Mouse (Mus musculus): ENCODE measurements at regions not wholly inside any gene's neighbourhood (a gene's known extent, or its start where the extent isn't known, plus 50 kb on each side); places are given as distances from the start of the nearest gene placed in this dataset.

- Histone ChIP-seq H3K9me3 (ENCODE audit: low read length) (no peaks in the 10 kb centered on the region), H3K9ac (no peak overlapping the region), H3K4me3 (ENCODE audit: low read depth, low read length) (no peak overlapping the region), H3K27me3 (ENCODE audit: insufficient read depth, low read length) (no peaks in the 10 kb centered on the region), H3K4me2 (ENCODE audit: low read depth) (no peak overlapping the region), H3K36me3 (ENCODE audit: insufficient read depth) (no peaks in the 10 kb centered on the region), H3K4me1 (ENCODE audit: insufficient read depth) (no peaks in the 10 kb centered on the region), H3K27ac (ENCODE audit: low read depth, low read length) (no peak overlapping the region)
- 93% methylated on average over 12 of the region's 12 CpGs for WGBS
- ATAC-seq, result no peak
- TF ChIP-seq CTCF (IDR thresholded peaks at IDR 0.05; ENCODE audit: low read depth), result no peak
- DNase-seq, result no peak
Measured at GRCm38 (mm10) chr17:85508386-85508785, 105.0 kb upstream of the Six3 start.

DNA sequence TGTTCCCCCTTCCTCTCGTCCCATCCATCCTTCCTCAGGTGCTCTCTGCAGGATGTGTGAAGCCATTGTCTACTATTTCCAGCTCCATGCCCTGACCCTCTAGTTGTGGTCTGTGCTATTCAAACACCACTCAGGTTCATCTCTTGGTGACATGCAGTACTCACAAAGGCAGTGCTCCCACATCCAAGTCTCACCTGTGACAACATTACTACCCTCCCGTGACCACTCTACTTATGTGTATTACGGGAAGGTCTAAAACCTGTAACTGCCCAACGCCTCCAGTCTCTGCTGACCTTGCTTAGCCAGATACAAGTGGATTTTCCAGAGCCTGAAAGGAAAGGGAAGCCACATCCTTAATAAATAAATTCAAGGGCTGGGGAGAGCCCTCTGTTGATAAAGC is 100.4 kb upstream of the Six3 start:
- no peak for TF ChIP-seq CTCF (IDR thresholded peaks at IDR 0.05; ENCODE audit: low read depth)
- no peak overlapping the region for H3K9ac ChIP-seq
- no peak overlapping the region for H3K4me2 ChIP-seq (ENCODE audit: low read depth)
- no peak overlapping the region for H3K27ac ChIP-seq (ENCODE audit: low read depth, low read length)
- ATAC-seq, result no peak
- no peaks in the 10 kb centered on the region for H3K9me3 ChIP-seq (ENCODE audit: low read length)
- no peaks in the 10 kb centered on the region for H3K27me3 ChIP-seq (ENCODE audit: insufficient read depth, low read length)
- WGBS, result 95% methylated on average over 4 of the region's 4 CpGs
- DNase-seq, result no peak
- no peak overlapping the region for H3K4me3 ChIP-seq (ENCODE audit: low read depth, low read length)
- H3K4me1 ChIP-seq (ENCODE audit: insufficient read depth), result no peaks in the 10 kb centered on the region
- H3K36me3 ChIP-seq (ENCODE audit: insufficient read depth), result no peaks in the 10 kb centered on the region

- no peak for TF ChIP-seq CTCF (IDR thresholded peaks at IDR 0.05; ENCODE audit: low read depth)
- Histone ChIP-seq H3K36me3 (ENCODE audit: insufficient read depth) (no peaks in the 10 kb centered on the region), H3K27ac (ENCODE audit: low read depth, low read length) (no peak overlapping the region), H3K9ac (no peak overlapping the region), H3K27me3 (ENCODE audit: insufficient read depth, low read length) (no peaks in the 10 kb centered on the region), H3K4me3 (ENCODE audit: low read depth, low read length) (no peak overlapping the region), H3K4me2 (ENCODE audit: low read depth) (no peak overlapping the region), H3K4me1 (ENCODE audit: insufficient read depth) (no peaks in the 10 kb centered on the region), H3K9me3 (ENCODE audit: low read length) (no peaks in the 10 kb centered on the region)
- no peak for DNase-seq
- 87% methylated on average over 4 of the region's 4 CpGs for WGBS
- ATAC-seq, result no peak
Measured at GRCm38 (mm10) chr17:85513936-85514335, 99.5 kb upstream of the Six3 start.

DNA sequence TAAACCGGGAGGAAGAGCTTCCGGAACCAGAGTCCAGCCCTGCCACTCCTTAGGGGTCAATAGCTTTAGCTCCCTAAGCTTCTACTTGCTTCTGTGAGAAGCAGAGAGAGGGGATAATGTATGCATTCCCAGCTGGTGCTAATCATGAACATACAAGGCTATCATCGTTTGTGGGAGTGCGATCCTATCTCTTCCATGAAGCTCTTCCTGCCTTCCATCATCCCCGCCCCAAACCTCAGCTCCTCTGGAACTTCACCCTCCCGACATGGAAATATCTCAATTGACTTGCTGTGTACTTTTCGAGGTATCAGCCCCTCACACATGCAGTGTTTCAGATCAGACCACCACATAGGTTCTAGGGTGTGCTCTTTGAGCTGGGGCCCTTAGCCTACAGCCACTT is 99.0 kb upstream of the Six3 start:
- Histone ChIP-seq H3K4me2 (ENCODE audit: low read depth) (no peak overlapping the region), H3K4me1 (ENCODE audit: insufficient read depth) (no peaks in the 10 kb centered on the region), H3K4me3 (ENCODE audit: low read depth, low read length) (no peak overlapping the region), H3K9me3 (ENCODE audit: low read length) (no peaks in the 10 kb centered on the region), H3K27ac (ENCODE audit: low read depth, low read length) (no peak overlapping the region), H3K27me3 (ENCODE audit: insufficient read depth, low read length) (no peaks in the 10 kb centered on the region), H3K36me3 (ENCODE audit: insufficient read depth) (no peaks in the 10 kb centered on the region), H3K9ac (no peak overlapping the region)
- DNase-seq, result no peak
- 79% methylated on average over 7 of the region's 7 CpGs for WGBS
- no peak for TF ChIP-seq CTCF (IDR thresholded peaks at IDR 0.05; ENCODE audit: low read depth)
- ATAC-seq, result no peak

DNA sequence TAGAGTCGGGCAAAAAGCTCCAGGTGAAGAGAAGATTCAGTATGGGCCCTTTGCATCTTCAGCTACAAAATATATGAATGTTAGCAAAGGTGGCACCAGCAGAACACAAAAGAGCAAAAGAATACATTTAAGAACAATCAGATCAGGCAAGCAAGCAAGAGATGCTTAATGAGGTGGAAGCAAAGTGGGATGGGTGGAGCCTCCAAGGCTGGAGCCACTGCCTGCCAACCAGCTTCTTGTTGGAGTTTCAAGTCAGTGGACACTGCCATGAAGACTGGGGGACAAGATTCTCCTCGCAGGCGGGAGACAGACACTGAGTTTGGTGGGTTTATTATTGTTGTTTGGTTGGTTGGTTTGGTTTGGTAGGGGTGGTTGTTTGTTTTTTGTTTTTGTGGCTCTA is 96.1 kb upstream of the Six3 start:
- H3K9me3 ChIP-seq (ENCODE audit: low read length), result no peaks in the 10 kb centered on the region
- no peak overlapping the region for H3K4me2 ChIP-seq (ENCODE audit: low read depth)
- no peaks in the 10 kb centered on the region for H3K27me3 ChIP-seq (ENCODE audit: insufficient read depth, low read length)
- no peak for ATAC-seq
- no peak overlapping the region for H3K27ac ChIP-seq (ENCODE audit: low read depth, low read length)
- TF ChIP-seq CTCF (IDR thresholded peaks at IDR 0.05; ENCODE audit: low read depth), result no peak
- no peaks in the 10 kb centered on the region for H3K36me3 ChIP-seq (ENCODE audit: insufficient read depth)
- H3K4me3 ChIP-seq (ENCODE audit: low read depth, low read length), result no peak overlapping the region
- no peak for DNase-seq
- no peaks in the 10 kb centered on the region for H3K4me1 ChIP-seq (ENCODE audit: insufficient read depth)
- 67% methylated on average over 3 of the region's 3 CpGs for WGBS
- no peak overlapping the region for H3K9ac ChIP-seq

DNA sequence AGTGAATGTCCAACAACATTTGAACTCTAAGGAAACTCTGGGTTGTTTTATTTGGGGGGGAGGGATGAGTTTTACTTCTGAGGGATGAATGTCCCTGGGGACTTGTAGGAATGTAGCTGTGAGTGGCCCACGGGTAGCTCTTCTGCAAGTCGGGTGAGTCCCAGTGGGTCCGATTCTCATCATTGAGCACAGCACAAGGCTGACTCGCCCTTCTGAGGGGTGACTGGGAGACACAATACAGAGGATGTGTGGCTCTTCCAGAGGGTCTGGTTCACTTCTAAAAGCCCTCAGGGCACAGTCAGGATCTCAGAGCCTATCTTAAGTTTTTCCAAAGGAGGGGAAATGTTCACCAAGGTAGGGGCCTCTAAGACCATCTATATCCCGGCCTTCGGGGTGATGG is 94.9 kb upstream of the Six3 start:
- Histone ChIP-seq H3K9ac (no peak overlapping the region), H3K4me1 (ENCODE audit: insufficient read depth) (no peaks in the 10 kb centered on the region), H3K4me3 (ENCODE audit: low read depth, low read length) (no peak overlapping the region), H3K9me3 (ENCODE audit: low read length) (no peaks in the 10 kb centered on the region), H3K27ac (ENCODE audit: low read depth, low read length) (no peak overlapping the region), H3K4me2 (ENCODE audit: low read depth) (no peak overlapping the region), H3K36me3 (ENCODE audit: insufficient read depth) (no peaks in the 10 kb centered on the region), H3K27me3 (ENCODE audit: insufficient read depth, low read length) (no peaks in the 10 kb centered on the region)
- no peak for TF ChIP-seq CTCF (IDR thresholded peaks at IDR 0.05; ENCODE audit: low read depth)
- ATAC-seq, result no peak
- 93% methylated on average over 6 of the region's 6 CpGs for WGBS
- DNase-seq, result no peak

DNA sequence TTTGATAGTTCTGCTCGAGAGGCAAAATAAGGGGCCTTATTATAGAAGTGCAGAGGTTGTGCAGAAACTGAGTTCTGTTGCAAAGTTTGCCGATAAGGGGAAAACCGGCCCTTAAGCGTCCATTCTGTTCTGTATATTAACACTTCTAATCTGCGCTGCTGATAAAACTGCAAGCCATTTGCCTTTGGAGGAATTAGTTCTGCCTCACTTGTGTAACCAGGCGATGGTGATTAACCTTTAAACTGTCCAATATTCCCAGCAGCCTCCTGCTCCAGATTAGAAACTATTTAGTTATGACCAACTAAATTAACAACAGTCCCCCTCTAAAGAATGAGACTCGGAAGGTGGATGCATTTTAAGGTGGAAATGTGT is 86.1 kb upstream of the Six3 start:
- H3K9me3 ChIP-seq (ENCODE audit: low read length), result no peaks in the 10 kb centered on the region
- no peak overlapping the region for H3K9ac ChIP-seq
- no peak overlapping the region for H3K27ac ChIP-seq (ENCODE audit: low read depth, low read length)
- no peak for TF ChIP-seq CTCF (IDR thresholded peaks at IDR 0.05; ENCODE audit: low read depth)
- H3K27me3 ChIP-seq (ENCODE audit: insufficient read depth, low read length), result no peaks in the 10 kb centered on the region
- WGBS, result 27% methylated on average over 7 of the region's 7 CpGs
- H3K4me2 ChIP-seq (ENCODE audit: low read depth), result no peak overlapping the region
- H3K36me3 ChIP-seq (ENCODE audit: insufficient read depth), result no peaks in the 10 kb centered on the region
- no peak for ATAC-seq
- H3K4me1 ChIP-seq (ENCODE audit: insufficient read depth), result no peaks in the 10 kb centered on the region
- H3K4me3 ChIP-seq (ENCODE audit: low read depth, low read length), result no peak overlapping the region
- DNase-seq, result no peak
